Mouse (Mus musculus) cortical plate, adult 2 months (tissue): Measurements from ENCODE around the gene Kcnk5. TPM values are rescaled to one million over a fixed set of nuclear protein-coding genes. Genes with fewer than 3 reads are reported as not detected.
A peak's percentile ranks its signal among the peaks of the same experiment; 100 is the strongest.

Experiments
- H3K27ac ChIP-seq: fragments of 200-500 bp; 2 replicates; pipeline ENCODE4 v1.5.1; 2012; ENCODE audit warnings: low read length, control low read depth, inconsistent platforms; ENCODE audit not compliant: insufficient read depth
- H3K4me1 ChIP-seq: fragments of 200-500 bp; 2 replicates; pipeline ENCODE4 v1.6.1; 2011; ENCODE audit warnings: low read length; ENCODE audit not compliant: control insufficient read depth, insufficient read depth
- H3K4me3 ChIP-seq: fragments of 200-500 bp; 2 replicates; pipeline ENCODE4 v1.5.1; 2011; ENCODE audit warnings: mild to moderate bottlenecking, low read length, control low read depth; ENCODE audit not compliant: insufficient read depth
- CTCF ChIP-seq: fragments of 200-500 bp; IDR thresholded peaks from 2 replicates; pipeline ENCODE4 v1.5.1; 2011; ENCODE audit warnings: mild to moderate bottlenecking, control low read depth, low read length; ENCODE audit not compliant: insufficient read depth; ENCODE audit errors: extremely low read depth
- POLR2A ChIP-seq: fragments of 200-500 bp; IDR thresholded peaks from 2 replicates; pipeline ENCODE4 v1.6.1; 2011; ENCODE audit warnings: mild to moderate bottlenecking, low read length, control low read depth; ENCODE audit not compliant: insufficient read depth; ENCODE audit errors: extremely low read depth
- polyA plus RNA-seq: library from polyadenylated mRNA; depleted of rRNA; stranded (reverse); fragments of >200 nt; gene quantifications from 2 replicates; pipeline ENCODE4 v1.2.3, GENCODE M21; 2012

Kcnk5 gene
- polyA plus RNA-seq, 1 experiment: 0.71 TPM

DNA sequence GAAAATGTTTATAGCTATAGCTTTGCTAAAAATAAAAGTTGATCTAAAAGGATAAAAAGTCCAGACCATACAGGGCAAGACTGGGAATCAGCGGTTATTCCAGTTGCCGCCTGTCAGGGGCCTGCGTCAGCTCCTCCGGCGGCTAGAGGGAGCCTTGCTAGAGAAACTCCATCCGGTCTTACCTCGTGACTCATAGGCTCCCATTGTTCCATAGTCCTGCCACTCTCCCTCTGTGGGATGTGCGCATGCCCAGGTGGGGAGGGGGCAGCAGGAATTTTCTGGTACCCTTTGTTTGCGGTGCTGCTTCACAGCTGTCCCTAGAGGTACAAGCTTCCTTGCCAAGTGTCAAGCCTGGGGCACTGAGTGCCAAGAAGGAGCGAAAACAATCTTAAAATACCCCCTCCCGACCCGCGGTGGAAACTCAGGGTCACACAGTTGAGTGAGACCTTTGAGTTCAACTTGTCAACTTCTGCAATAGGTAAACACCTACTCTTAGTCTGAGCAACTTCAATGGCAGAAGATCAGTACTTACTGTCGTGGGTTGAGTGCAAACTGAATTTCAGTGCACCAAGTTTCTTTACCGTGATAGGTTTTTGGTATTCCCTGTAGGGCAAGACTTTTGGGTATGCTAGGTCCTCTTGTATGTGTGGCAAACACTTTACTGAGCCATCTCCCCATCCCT lies 54.1 kb downstream of the Kcnk5 start:
- H3K27ac ChIP-seq: no peak overlapping the region
- TF ChIP-seq CTCF (no peak), POLR2A (no peak)
- no peaks in the 10 kb centered on the region for H3K4me1 ChIP-seq
- no peak overlapping the region for H3K4me3 ChIP-seq

- TF ChIP-seq POLR2A: no peak
- no peak overlapping the region for H3K4me3 ChIP-seq
- H3K4me1 ChIP-seq: no peaks in the 10 kb centered on the region
- no peak overlapping the region for H3K27ac ChIP-seq
Observed at GRCm38 (mm10) chr14:20120868-20121267, 60.7 kb downstream of the Kcnk5 start.

- Histone ChIP-seq H3K4me1 (no peaks in the 10 kb centered on the region), H3K4me3 (no peak overlapping the region), H3K27ac (no peak overlapping the region)
- TF ChIP-seq POLR2A (no peak), CTCF (no peak)
Observed at GRCm38 (mm10) chr14:20120012-20120411, 61.6 kb downstream of the Kcnk5 start.

GRCm38 (mm10) chr14:20116149-20116605 lies 65.4 kb downstream of the Kcnk5 start:
- Histone ChIP-seq H3K27ac (no peak overlapping the region), H3K4me1 (no peaks in the 10 kb centered on the region), H3K4me3 (no peak overlapping the region)
- TF ChIP-seq CTCF: no peak
- TF ChIP-seq POLR2A: no peak

DNA sequence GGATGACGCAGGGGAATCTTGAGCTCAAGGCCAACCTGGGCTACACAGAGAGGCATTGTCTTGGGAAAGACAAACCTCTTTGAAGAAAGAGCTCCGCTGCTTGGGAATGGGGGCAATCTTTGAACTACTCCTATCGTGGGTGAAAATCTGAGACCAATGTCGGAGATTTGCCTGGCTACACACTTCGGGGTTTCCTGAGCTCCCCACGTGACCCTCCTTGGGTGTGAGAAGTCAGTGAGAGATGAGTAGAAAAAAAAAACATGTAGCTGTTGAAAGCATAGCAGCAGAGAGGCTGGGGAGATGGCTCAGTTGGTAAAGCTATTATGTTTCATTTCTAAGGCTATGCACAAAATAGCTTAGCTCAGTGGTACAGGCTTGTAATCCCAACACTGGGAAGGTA lies 66.7 kb downstream of the Kcnk5 start:
- Histone ChIP-seq H3K4me1 (no peaks in the 10 kb centered on the region), H3K27ac (no peak overlapping the region), H3K4me3 (no peak overlapping the region)
- TF ChIP-seq POLR2A (no peak), CTCF (no peak)

- Histone ChIP-seq H3K4me1 (no peaks in the 10 kb centered on the region), H3K4me3 (no peak overlapping the region), H3K27ac (no peak overlapping the region)
- TF ChIP-seq POLR2A (no peak), CTCF (peak; percentile 93)
Observed at GRCm38 (mm10) chr14:20113964-20114363, 67.6 kb downstream of the Kcnk5 start.

- no peak overlapping the region for H3K27ac ChIP-seq
- TF ChIP-seq POLR2A (no peak), CTCF (no peak)
- no peaks in the 10 kb centered on the region for H3K4me1 ChIP-seq
- H3K4me3 ChIP-seq: no peak overlapping the region
Observed at GRCm38 (mm10) chr14:20113189-20113961, 68.2 kb downstream of the Kcnk5 start.

DNA sequence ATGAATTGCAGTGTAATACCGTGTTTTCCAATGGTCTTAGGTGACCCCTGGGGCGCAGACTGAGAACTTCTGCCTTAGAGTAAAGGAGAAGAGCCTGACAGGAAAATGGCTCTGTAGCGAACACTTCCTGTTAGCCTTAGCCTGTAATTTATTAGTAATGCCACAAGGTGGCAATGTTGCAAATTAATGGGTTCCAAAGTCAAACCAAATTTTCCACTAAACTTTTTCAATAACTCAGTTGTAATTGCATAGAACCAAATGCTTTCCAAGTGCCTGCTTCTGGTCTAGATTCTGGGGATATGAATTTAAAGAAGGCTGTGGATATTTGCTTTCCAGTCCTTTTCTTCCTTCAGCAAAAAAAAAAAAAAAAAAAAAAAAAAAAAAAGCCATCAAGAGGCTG lies 69.4 kb downstream of the Kcnk5 start:
- Histone ChIP-seq H3K4me1 (no peaks in the 10 kb centered on the region), H3K4me3 (no peak overlapping the region), H3K27ac (no peak overlapping the region)
- TF ChIP-seq CTCF (no peak), POLR2A (no peak)

GRCm38 (mm10) chr14:20110945-20111344 lies 70.7 kb downstream of the Kcnk5 start:
- no peak overlapping the region for H3K27ac ChIP-seq
- no peaks in the 10 kb centered on the region for H3K4me1 ChIP-seq
- no peak overlapping the region for H3K4me3 ChIP-seq
- TF ChIP-seq POLR2A (no peak), CTCF (no peak)

DNA sequence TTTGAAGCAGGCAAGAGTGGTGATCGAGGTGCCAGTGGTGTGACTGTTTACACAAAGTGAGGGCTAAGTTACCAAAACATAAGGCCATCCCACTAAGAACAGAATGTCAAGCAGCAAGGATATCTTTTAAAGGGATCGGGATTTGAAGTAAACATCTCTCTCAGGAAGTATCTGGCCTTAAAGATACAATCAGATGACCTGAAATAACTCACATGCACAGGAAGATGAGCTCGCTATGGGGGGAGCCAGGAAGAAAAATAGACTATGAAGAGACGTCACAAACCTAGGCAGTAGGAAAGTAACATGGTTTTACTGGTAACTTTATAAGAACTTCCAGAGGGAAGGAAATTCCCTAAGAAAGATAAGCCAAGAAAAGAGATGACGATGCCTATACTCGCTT lies 75.3 kb downstream of the Kcnk5 start:
- no peak overlapping the region for H3K4me3 ChIP-seq
- no peak for TF ChIP-seq CTCF
- no peak for TF ChIP-seq POLR2A
- no peak overlapping the region for H3K27ac ChIP-seq
- 0 out of 2 replicates have a peak, but pooled peaks cover 2% of the 10 kb centered on the region for H3K4me1 ChIP-seq
